Mouse (Mus musculus): ENCODE measurements around the gene Uggt2. TPM values are rescaled to one million over a fixed set of nuclear protein-coding genes. Genes with fewer than 3 reads are reported as not detected.

Uggt2 gene
- polyA plus RNA-seq, 1 experiment from 2014 or later: 7.3 TPM

Other genes starting within 250 kb of the Uggt2 start
- gene Dzip1, start 174.0 kb downstream of the Uggt2 start, polyA plus RNA-seq (2014; fragmentation: Nextera tagmentation; extraction: Ambion mirVana): 30.2 and 40.4 TPM in 2 replicates
- gene Dnajc3, start 161.5 kb downstream of the Uggt2 start, polyA plus RNA-seq (2014; fragmentation: Nextera tagmentation; extraction: Ambion mirVana): 18.8 and 21.5 TPM in 2 replicates
- 0.50 and 1.3 TPM in 2 replicates for gene Hs6st3, start 38.9 kb upstream of the Uggt2 start, polyA plus RNA-seq (2014; fragmentation: Nextera tagmentation; extraction: Ambion mirVana)